Mouse (Mus musculus): ENCODE results near the gene Adra2b. TPM values are rescaled to one million over a fixed set of nuclear protein-coding genes. Genes with fewer than 3 reads are reported as not detected.

The Adra2b gene
- total RNA-seq, 1 experiment, result 1.5 TPM

DNA sequence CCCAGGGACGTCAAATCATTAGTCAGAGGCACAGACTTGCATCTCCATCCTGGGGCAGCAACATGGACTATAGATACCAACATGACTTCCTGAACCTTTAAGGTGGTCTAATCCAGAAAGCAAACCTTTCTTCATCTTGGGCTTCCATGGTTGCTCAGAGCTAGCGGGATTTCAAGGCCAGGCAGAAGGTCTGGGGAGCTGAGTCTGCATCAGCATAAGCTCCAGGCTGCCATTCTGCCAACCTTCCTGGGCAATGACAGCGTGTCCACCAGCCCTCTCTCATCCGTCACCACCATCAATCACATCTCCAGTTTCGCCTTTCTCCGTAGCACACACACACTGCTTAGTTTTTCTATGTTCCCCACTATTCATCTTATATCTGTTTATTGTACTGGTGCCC lies 23.7 kb upstream of the Adra2b start:
- H3K9me3 ChIP-seq (ENCODE audit: control insufficient read depth, insufficient read depth, low read depth, low read length), result no peaks in the 10 kb centered on the region
- no peak for DNase-seq (ENCODE audit: low read depth, low spot score)
- in situ Hi-C loops (cut with MboI; ENCODE audit: low sequenced_read_pairs in 2 of 2, unreplicated experiment in 2 of 2), result no loop called here
- TF ChIP-seq ZNF384 (IDR thresholded peaks at IDR 0.05; ENCODE audit: low read depth, low read length), result no peak
- TF ChIP-seq ZC3H11A (IDR thresholded peaks at IDR 0.05; ENCODE audit: borderline replicate concordance, low read depth, low read length), result no peak
- TF ChIP-seq CHD2 (IDR thresholded peaks at IDR 0.05; ENCODE audit: low read depth, low read length), result no peak
- no peak for TF ChIP-seq HCFC1 (IDR thresholded peaks at IDR 0.05; ENCODE audit: borderline replicate concordance, insufficient read depth, low read length)
- TF ChIP-seq MAFK (IDR thresholded peaks at IDR 0.05; ENCODE audit: insufficient read depth, low read depth, low read length), result no peak
- H3K27ac ChIP-seq (ENCODE audit: insufficient read depth, low read depth, low read length, poor library complexity, severe bottlenecking), result no peak overlapping the region
- no peak overlapping the region for H3K4me3 ChIP-seq (ENCODE audit: insufficient read depth in 1 of 2, low read depth in 1 of 2, low read length in 2 of 2, poor library complexity in 1 of 2, severe bottlenecking in 1 of 2)
- H3K9ac ChIP-seq (ENCODE audit: insufficient read depth, low read depth, low read length, poor library complexity, severe bottlenecking), result no peak overlapping the region
- 0 out of 4 replicates have a peak, but pooled peaks cover 0 to 2% of the 10 kb centered on the region in 2 experiments for H3K4me1 ChIP-seq (ENCODE audit: control insufficient read depth in 2 of 2, insufficient read depth in 2 of 2, low read length in 2 of 2, poor library complexity in 1 of 2)
- no peaks in the 10 kb centered on the region for H3K36me3 ChIP-seq (ENCODE audit: control insufficient read depth, insufficient read depth, low read length, poor library complexity, severe bottlenecking)

DNA sequence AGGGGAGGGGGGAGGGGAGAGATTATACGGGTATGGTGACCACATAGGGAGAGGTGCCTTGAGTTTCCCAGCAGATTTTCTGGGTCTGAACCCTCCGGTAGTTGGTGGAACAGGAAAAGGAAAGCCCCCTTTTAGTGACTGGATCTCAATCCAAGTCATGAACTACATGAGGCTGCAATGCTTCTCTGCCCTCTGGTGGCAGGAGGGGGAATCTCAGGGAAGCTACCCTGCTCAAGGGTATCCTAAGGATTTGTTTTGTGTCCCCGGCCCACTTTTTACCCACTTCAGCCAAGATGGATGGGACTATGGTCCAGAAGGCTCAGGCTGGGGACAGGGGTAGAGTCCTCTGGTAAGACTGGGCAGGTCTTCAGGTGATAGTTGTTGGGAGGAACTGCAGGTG lies 21.8 kb upstream of the Adra2b start:
- Histone ChIP-seq H3K36me3 (ENCODE audit: control insufficient read depth, insufficient read depth, low read length, poor library complexity, severe bottlenecking) (no peaks in the 10 kb centered on the region), H3K9ac (ENCODE audit: insufficient read depth, low read depth, low read length, poor library complexity, severe bottlenecking) (no peak overlapping the region), H3K4me1 (ENCODE audit: control insufficient read depth in 2 of 2, insufficient read depth in 2 of 2, low read length in 2 of 2, poor library complexity in 1 of 2) (no peaks in the 10 kb centered on the region), H3K27ac (ENCODE audit: insufficient read depth, low read depth, low read length, poor library complexity, severe bottlenecking) (no peak overlapping the region), H3K4me3 (ENCODE audit: insufficient read depth in 1 of 2, low read depth in 1 of 2, low read length in 2 of 2, poor library complexity in 1 of 2, severe bottlenecking in 1 of 2) (no peak overlapping the region), H3K9me3 (ENCODE audit: control insufficient read depth, insufficient read depth, low read depth, low read length) (no peaks in the 10 kb centered on the region)
- TF ChIP-seq ZC3H11A (IDR thresholded peaks at IDR 0.05; ENCODE audit: borderline replicate concordance, low read depth, low read length) (no peak), MAFK (IDR thresholded peaks at IDR 0.05; ENCODE audit: insufficient read depth, low read depth, low read length) (no peak), HCFC1 (IDR thresholded peaks at IDR 0.05; ENCODE audit: borderline replicate concordance, insufficient read depth, low read length) (no peak), ZNF384 (IDR thresholded peaks at IDR 0.05; ENCODE audit: low read depth, low read length) (no peak), CHD2 (IDR thresholded peaks at IDR 0.05; ENCODE audit: low read depth, low read length) (no peak)
- in situ Hi-C loops (cut with MboI; ENCODE audit: low sequenced_read_pairs in 2 of 2, unreplicated experiment in 2 of 2), result no loop called here
- DNase-seq (ENCODE audit: low read depth, low spot score), result no peak

DNA sequence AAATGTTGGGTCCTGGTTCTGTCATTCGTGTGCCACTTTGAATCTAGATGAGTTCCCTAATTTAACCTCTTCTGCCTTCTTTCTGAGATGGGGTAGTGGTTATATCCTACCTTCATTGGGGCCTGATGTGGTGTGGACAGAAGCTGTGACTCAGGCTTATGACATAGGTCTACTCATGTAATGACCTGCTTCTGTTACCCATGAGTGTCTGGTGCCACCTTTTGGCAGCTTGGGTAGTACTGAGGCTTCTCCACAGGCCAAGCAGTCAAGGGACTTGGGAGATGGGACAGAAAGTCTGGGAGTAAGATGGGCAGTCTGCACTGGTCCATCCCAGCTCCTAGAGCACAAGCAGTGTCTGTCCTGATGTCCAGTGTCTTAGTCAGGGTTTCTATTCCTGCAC lies 16.7 kb upstream of the Adra2b start:
- H3K36me3 ChIP-seq (ENCODE audit: control insufficient read depth, insufficient read depth, low read length, poor library complexity, severe bottlenecking), result no peaks in the 10 kb centered on the region
- H3K9ac ChIP-seq (ENCODE audit: insufficient read depth, low read depth, low read length, poor library complexity, severe bottlenecking), result no peak overlapping the region
- no peaks in the 10 kb centered on the region for H3K4me1 ChIP-seq (ENCODE audit: control insufficient read depth in 2 of 2, insufficient read depth in 2 of 2, low read length in 2 of 2, poor library complexity in 1 of 2)
- DNase-seq (ENCODE audit: low read depth, low spot score), result no peak
- in situ Hi-C loops (cut with MboI; ENCODE audit: low sequenced_read_pairs in 2 of 2, unreplicated experiment in 2 of 2), result no loop called here
- no peak for TF ChIP-seq ZNF384 (IDR thresholded peaks at IDR 0.05; ENCODE audit: low read depth, low read length)
- TF ChIP-seq CHD2 (IDR thresholded peaks at IDR 0.05; ENCODE audit: low read depth, low read length), result no peak
- TF ChIP-seq MAFK (IDR thresholded peaks at IDR 0.05; ENCODE audit: insufficient read depth, low read depth, low read length), result no peak
- no peak for TF ChIP-seq ZC3H11A (IDR thresholded peaks at IDR 0.05; ENCODE audit: borderline replicate concordance, low read depth, low read length)
- no peak for TF ChIP-seq HCFC1 (IDR thresholded peaks at IDR 0.05; ENCODE audit: borderline replicate concordance, insufficient read depth, low read length)
- H3K27ac ChIP-seq (ENCODE audit: insufficient read depth, low read depth, low read length, poor library complexity, severe bottlenecking), result no peak overlapping the region
- no peaks in the 10 kb centered on the region for H3K9me3 ChIP-seq (ENCODE audit: control insufficient read depth, insufficient read depth, low read depth, low read length)
- no peak overlapping the region for H3K4me3 ChIP-seq (ENCODE audit: insufficient read depth in 1 of 2, low read depth in 1 of 2, low read length in 2 of 2, poor library complexity in 1 of 2, severe bottlenecking in 1 of 2)

DNA sequence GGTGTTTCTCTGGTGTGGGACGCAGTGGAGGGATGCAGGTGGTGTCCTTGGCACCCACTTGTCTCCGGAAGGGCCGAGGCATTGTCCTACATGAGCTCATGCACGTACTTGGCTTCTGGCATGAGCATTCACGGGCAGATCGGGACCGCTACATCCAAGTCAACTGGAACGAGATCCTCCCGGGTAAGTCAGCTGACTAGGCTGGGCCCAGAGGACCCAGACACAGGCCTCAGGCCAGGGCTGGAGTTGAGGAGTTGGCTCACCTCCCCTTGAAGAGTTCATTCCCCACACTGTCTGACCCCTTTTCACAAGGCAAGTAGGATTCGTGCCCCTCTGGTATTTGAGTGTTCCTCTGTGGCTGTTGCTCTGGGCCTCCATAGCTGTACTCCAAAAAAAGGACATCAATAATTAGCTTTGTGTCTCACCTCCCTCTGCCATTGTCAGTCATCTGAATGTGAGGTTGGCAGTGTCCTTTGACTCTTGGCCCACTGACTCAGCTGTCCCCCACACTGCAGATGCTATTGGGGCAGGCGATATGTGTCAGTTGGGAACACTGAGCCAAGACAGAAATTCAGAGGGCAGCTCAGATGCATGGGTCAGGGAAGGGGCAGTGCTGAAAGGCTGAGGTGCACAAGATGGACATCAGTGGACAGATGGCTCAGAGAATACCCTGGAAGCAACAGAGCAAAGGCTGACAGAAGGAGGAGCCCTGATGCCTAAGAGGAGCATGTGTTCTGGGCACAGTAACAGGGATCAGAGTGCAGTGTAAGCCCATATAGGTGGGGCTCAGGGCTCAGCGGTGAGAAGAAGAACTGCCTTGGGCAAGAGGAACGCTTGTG lies 15.6 kb upstream of the Adra2b start:
- Histone ChIP-seq H3K36me3 (ENCODE audit: control insufficient read depth, insufficient read depth, low read length, poor library complexity, severe bottlenecking) (no peaks in the 10 kb centered on the region), H3K4me3 (ENCODE audit: insufficient read depth in 1 of 2, low read depth in 1 of 2, low read length in 2 of 2, poor library complexity in 1 of 2, severe bottlenecking in 1 of 2) (no peak overlapping the region), H3K27ac (ENCODE audit: insufficient read depth, low read depth, low read length, poor library complexity, severe bottlenecking) (no peak overlapping the region), H3K9me3 (ENCODE audit: control insufficient read depth, insufficient read depth, low read depth, low read length) (no peaks in the 10 kb centered on the region), H3K9ac (ENCODE audit: insufficient read depth, low read depth, low read length, poor library complexity, severe bottlenecking) (no peak overlapping the region), H3K4me1 (ENCODE audit: control insufficient read depth in 2 of 2, insufficient read depth in 2 of 2, low read length in 2 of 2, poor library complexity in 1 of 2) (no peaks in the 10 kb centered on the region)
- in situ Hi-C loops (cut with MboI; ENCODE audit: low sequenced_read_pairs in 2 of 2, unreplicated experiment in 2 of 2), result no loop called here
- no peak for TF ChIP-seq HCFC1 (IDR thresholded peaks at IDR 0.05; ENCODE audit: borderline replicate concordance, insufficient read depth, low read length)
- TF ChIP-seq ZNF384 (IDR thresholded peaks at IDR 0.05; ENCODE audit: low read depth, low read length), result no peak
- no peak for TF ChIP-seq CHD2 (IDR thresholded peaks at IDR 0.05; ENCODE audit: low read depth, low read length)
- no peak for TF ChIP-seq ZC3H11A (IDR thresholded peaks at IDR 0.05; ENCODE audit: borderline replicate concordance, low read depth, low read length)
- no peak for TF ChIP-seq MAFK (IDR thresholded peaks at IDR 0.05; ENCODE audit: insufficient read depth, low read depth, low read length)
- DNase-seq (ENCODE audit: low read depth, low spot score), result no peak
